Mouse (Mus musculus): Measurements from ENCODE around the gene Stat6. TPM values are rescaled to one million over a fixed set of nuclear protein-coding genes. Genes with fewer than 3 reads are reported as not detected.
A peak's percentile ranks its signal among the peaks of the same experiment; 100 is the strongest.

The Stat6 gene
- polyA plus RNA-seq, 1 experiment from 2014 or later: 11.5 TPM

DNA sequence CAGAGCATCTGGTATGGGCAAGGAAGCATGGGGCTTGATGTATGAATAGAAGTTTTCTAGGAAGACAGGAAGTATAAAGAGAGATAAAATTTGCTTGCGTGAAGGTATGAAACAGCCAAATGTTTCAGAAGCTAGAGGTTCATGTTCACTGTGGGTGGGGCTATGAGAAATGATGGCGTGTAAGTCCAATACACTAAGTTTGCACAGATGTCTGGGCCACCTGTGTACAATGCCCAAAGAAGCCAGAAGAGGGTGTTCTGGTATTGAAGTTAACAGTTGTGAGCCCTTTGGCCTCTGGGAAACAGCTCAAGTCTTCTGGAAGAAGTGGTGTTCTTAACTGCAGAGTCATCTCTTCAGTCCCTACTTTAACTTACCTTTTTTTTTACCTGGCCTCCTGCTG is 27.4 kb downstream of the Stat6 start:
- Histone ChIP-seq H3K9me3 (no peaks in the 10 kb centered on the region), H3K36me3 (replicated peaks) (no peaks in the 10 kb centered on the region), H3K27ac (replicated peaks) (no peak overlapping the region), H3K4me1 (peaks cover 46% of the 10 kb centered on the region), H3K27me3 (replicated peaks; ENCODE audit: low read depth, poor library complexity, severe bottlenecking) (peaks cover 30% of the 10 kb centered on the region), H3K4me3 (no peak overlapping the region)
- DNase-seq (ENCODE audit: low spot score): no peak
- 91% methylated on average over 2 of the region's 2 CpGs for WGBS

DNA sequence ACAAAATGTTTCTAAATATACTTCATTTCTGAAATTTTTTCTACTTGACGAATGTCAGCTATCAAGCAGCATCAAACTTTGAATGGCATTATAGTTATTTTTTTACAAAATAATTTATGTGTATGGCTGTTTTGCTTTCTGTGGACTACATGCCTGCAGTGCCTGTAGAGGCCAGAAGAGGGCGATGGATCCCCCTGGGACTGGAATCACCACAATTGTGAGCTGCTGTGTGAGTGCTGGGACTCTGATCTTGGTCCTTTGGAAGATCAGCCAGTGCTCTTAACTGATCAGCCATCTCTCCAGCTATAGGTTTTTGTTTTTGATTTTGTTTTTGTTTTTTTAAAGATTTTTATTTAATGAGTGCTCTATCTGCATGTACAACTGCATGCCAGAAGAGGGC is 28.5 kb downstream of the Stat6 start:
- no peaks in the 10 kb centered on the region for H3K9me3 ChIP-seq
- peaks cover 19% of the 10 kb centered on the region for H3K27me3 ChIP-seq (replicated peaks; ENCODE audit: low read depth, poor library complexity, severe bottlenecking)
- no peak overlapping the region for H3K4me3 ChIP-seq
- DNase-seq (ENCODE audit: low spot score): peak; percentile 36
- H3K36me3 ChIP-seq (replicated peaks): no peaks in the 10 kb centered on the region
- 40% methylated on average over 2 of the region's 2 CpGs for WGBS
- H3K27ac ChIP-seq (replicated peaks): no peak overlapping the region
- H3K4me1 ChIP-seq: peaks cover 35% of the 10 kb centered on the region

DNA sequence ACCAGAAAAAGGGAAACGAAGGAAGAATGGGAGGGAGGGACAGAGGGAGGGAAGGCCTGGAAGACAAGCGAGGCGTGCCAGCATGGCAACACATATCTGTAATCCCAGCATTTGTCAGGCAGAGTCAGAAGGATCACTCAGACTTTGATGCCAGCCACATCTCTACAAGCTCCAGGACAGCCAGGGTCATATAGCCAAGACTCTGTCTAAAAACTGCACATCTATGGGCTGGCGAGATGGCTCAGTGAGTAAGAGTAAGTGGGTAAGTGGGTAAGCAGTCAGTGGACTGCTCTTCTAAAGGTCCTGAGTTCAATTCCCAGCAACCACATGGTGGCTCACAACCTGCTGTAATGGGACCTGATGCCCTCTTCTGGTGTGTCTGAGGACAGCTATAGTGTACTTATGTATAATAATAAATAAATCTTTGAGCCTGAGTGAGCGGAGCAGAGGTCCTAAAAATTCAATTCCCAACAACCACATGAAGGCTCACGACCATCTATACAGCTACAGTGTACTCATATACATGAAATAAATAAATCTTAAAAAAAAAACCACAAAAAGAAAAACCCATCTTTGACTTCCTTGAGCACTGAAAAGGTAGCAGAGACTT is 31.4 kb downstream of the Stat6 start:
- Histone ChIP-seq H3K36me3 (replicated peaks) (no peaks in the 10 kb centered on the region), H3K4me3 (no peak overlapping the region), H3K27me3 (replicated peaks; ENCODE audit: low read depth, poor library complexity, severe bottlenecking) (no peaks in the 10 kb centered on the region), H3K27ac (replicated peaks) (no peak overlapping the region), H3K4me1 (peaks cover 22% of the 10 kb centered on the region), H3K9me3 (no peaks in the 10 kb centered on the region)
- WGBS: 88% methylated on average over 6 of the region's 6 CpGs
- no peak for DNase-seq (ENCODE audit: low spot score)

DNA sequence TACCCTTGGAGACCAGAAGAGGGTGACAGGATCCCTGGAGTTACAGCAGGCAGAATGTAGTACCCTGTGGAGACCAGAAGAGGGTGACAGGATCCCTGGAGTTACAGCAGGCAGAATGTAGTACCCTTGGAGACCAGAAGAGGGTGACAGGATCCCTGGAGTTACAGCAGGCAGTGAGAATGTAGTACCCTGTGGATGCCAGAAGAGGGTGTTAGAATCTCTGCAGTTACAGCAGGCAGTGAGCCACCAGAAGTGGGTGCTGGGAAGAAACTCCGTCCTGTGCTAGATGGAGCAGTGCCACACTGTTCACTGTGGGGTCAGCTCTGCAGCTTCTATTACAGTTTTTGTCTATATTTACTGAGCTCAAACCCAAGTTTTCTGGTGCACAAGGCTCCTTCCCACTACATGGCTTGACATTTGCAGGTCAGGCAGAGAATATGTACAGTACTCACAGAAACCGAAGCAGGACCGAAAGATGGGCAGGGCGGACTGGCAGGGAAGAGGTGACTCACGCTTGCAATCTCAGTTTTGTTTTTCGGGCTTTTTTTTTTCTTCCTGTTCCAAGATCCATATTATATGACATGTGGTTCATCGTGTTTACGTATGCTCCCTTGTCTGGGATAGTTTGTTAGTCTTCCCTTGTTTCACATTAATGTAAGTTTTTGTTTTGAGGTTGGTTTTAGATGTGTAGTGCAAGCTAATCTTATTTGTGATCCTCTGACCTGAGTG is 32.2 kb downstream of the Stat6 start:
- no peaks in the 10 kb centered on the region for H3K9me3 ChIP-seq
- peak; percentile 72 for DNase-seq (ENCODE audit: low spot score)
- no peak overlapping the region; the same call in 1 of the 2 replicates for H3K4me3 ChIP-seq
- H3K27me3 ChIP-seq (replicated peaks; ENCODE audit: low read depth, poor library complexity, severe bottlenecking): no peaks in the 10 kb centered on the region
- 90% methylated on average over 8 of the region's 8 CpGs for WGBS
- no peaks in the 10 kb centered on the region for H3K36me3 ChIP-seq (replicated peaks)
- H3K27ac ChIP-seq (replicated peaks): no peak overlapping the region
- peaks cover 15% of the 10 kb centered on the region for H3K4me1 ChIP-seq

DNA sequence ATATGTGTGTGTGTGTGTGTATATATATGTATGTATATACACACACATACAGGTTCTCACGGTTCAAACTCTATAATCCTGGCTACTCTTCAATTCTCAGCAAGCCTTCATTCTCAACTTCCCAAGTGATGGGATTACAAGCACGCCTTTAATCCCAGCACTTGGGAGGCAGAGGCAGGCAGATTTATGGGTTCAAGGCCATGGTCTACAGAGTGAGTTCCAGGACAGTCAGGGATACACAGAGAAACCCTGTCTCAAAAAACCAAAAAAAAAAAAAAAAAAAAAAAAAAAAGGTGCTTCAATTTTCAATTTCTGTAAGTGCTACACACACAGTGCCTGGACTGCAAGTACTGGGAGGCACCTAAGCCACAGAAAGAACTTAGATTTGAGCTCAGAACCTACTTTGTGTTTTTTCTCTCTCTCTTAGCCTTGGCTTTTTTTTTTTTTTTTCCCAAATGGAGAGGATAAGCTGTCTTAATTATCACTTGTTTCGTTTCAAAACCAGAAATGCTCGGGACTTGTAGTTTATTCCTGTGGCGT is 33.1 kb downstream of the Stat6 start:
- Histone ChIP-seq H3K27me3 (replicated peaks; ENCODE audit: low read depth, poor library complexity, severe bottlenecking) (no peaks in the 10 kb centered on the region), H3K36me3 (replicated peaks) (peaks cover under 1% of the 10 kb centered on the region; the same call in 1 of the 2 replicates), H3K4me3 (peak overlapping the region; percentile 85), H3K27ac (replicated peaks) (peak overlapping the region; percentile 92), H3K9me3 (no peaks in the 10 kb centered on the region), H3K4me1 (peaks cover 15% of the 10 kb centered on the region)
- DNase-seq (ENCODE audit: low spot score): no peak
- WGBS: 49% methylated on average over 5 of the region's 5 CpGs

DNA sequence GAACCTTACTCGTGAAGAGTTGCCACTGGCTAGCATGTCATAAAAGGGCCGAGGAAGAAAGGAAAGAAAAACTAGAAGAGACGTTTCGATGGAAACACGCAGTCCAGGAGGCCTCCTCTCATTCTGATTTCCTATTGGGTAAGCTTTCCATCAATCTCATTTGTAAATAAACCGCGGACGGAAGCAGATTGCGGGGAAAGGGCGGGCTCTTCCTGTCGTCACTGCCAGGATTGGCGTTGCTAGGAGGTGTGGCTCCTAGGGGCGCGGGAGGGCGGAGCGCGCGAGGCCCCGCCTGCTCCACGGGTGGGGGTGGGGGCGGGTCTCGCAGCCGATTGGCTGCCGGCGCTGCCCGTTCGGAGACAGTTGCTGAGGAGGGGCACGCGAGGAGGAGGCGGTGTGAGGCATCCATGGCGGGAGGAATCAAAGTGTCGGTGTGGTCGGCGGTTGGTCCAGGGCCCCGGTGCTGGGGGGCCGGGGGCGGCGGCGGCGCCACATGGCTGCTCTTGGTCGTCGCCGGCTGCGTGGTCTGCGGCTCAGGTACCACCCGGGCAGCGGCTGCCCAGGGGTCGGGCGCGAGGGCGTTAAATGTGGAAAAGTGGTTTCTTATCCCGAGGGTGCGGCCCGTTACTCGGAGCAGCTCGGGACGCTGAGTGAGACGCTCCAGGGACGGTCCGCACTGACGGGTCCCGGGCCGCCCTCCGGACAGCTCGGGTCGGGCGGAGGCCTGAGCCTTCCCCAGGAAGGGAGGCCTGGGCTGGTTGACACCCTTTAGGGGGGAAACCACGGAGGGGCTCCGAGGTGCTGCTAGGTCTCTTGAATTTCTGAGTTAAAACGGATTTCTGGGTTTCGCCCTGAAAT is 34.1 kb downstream of the Stat6 start:
- whole genome bisulfite sequencing: under 1% methylated on average over 70 of the region's 71 CpGs
- Histone ChIP-seq H3K4me3 (peak overlapping the region; percentile 85), H3K4me1 (peaks cover 15% of the 10 kb centered on the region), H3K27ac (replicated peaks) (peak overlapping the region; percentile 92), H3K36me3 (replicated peaks) (peaks cover 7% of the 10 kb centered on the region; the same call in 1 of the 2 replicates), H3K27me3 (replicated peaks; ENCODE audit: low read depth, poor library complexity, severe bottlenecking) (no peaks in the 10 kb centered on the region), H3K9me3 (no peaks in the 10 kb centered on the region)
- DNase-seq (ENCODE audit: low spot score): peak; percentile 99

DNA sequence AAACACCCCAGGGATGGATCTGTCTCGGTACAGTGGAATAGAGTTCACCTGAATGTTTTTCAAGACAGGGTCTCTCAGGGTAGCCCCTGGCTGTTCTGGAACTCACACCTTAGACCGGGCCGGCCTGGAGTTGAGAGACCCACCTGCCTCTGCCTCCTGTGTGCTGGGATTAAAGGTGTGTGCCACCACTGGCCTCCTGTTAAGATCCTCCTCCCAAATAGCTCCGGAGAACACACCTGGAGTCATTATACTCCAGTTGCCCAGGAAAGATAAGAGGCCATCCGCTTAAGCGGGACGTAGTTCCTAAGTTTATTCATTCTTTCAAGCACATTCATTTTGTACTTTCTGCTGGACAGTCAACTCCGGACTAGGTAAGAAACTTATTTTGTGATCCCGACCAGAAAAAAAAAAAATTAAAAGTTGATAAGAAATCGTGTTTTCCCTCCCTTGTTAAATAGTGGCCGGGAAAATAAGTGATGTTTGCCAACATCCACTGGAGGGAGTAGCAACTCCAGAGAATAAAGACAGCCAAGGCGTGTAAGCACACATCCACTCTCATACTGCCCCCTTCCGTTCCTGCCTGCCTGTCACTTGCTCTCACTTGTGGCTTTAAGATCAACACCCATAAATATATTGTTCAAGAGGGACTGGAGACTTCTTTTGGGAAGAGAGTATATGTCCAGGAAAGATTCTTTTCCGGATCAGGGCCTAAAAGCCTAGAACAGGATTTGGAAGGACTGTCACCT is 35.0 kb downstream of the Stat6 start:
- H3K27me3 ChIP-seq (replicated peaks; ENCODE audit: low read depth, poor library complexity, severe bottlenecking): no peaks in the 10 kb centered on the region
- no peaks in the 10 kb centered on the region for H3K9me3 ChIP-seq
- peaks cover 7% of the 10 kb centered on the region; the same call in 1 of the 2 replicates for H3K36me3 ChIP-seq (replicated peaks)
- DNase-seq (ENCODE audit: low spot score): peak; percentile 74
- peak overlapping the region; percentile 92 for H3K27ac ChIP-seq (replicated peaks)
- H3K4me1 ChIP-seq: peaks cover 15% of the 10 kb centered on the region
- H3K4me3 ChIP-seq: peak overlapping the region; percentile 85
- 15% methylated on average over 14 of the region's 14 CpGs for WGBS

DNA sequence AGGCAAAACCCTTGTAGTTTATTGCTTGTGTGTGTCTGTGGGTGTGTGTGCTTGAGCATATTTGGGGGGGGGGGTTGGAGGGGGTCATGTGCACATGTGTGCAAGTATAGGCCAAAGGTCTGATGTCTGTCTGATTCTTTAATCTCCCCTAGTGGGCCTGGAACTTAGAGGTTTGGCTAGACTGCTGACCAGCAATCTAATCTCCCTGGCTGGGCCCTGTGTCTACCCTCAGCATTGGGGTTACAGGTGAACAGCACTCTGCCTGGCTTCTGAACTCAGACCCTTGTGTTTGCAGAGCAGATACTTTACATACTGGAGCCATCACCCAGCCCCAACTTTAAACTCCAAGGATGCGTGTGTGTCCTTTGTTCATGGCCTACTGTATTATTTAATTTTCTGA is 36.4 kb downstream of the Stat6 start:
- H3K9me3 ChIP-seq: no peaks in the 10 kb centered on the region
- no peaks in the 10 kb centered on the region for H3K27me3 ChIP-seq (replicated peaks; ENCODE audit: low read depth, poor library complexity, severe bottlenecking)
- H3K27ac ChIP-seq (replicated peaks): no peak overlapping the region
- H3K36me3 ChIP-seq (replicated peaks): peaks cover 7% of the 10 kb centered on the region; the same call in 1 of the 2 replicates
- WGBS: 95% methylated on average over 1 of the region's 1 CpGs
- H3K4me3 ChIP-seq: no peak overlapping the region
- DNase-seq (ENCODE audit: low spot score): no peak
- H3K4me1 ChIP-seq: peaks cover 15% of the 10 kb centered on the region

DNA sequence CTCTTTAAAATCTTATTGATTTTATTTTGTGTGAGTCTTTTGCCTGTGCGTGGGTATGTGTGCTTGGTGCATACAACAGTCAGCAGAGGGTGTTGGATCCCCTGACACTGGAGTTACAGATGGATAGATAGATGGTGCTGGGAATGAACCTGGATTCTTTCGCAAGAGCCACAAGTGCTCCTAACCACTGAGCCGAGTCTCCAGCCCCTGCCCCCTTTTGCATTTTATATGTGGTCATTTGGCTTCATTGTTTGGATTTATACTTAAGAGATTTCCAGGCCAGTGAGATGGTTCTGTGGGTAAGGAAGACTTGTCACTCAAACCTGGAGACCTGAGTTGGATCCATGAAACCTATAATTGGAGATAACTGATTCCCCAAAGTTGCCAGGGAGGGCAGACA is 37.1 kb downstream of the Stat6 start:
- H3K27me3 ChIP-seq (replicated peaks; ENCODE audit: low read depth, poor library complexity, severe bottlenecking): no peaks in the 10 kb centered on the region
- peaks cover 7% of the 10 kb centered on the region; the same call in 1 of the 2 replicates for H3K36me3 ChIP-seq (replicated peaks)
- no peaks in the 10 kb centered on the region for H3K9me3 ChIP-seq
- H3K27ac ChIP-seq (replicated peaks): no peak overlapping the region
- H3K4me3 ChIP-seq: no peak overlapping the region
- WGBS: 94% methylated on average over 3 of the region's 3 CpGs
- DNase-seq (ENCODE audit: low spot score): no peak
- peaks cover 15% of the 10 kb centered on the region for H3K4me1 ChIP-seq

DNA sequence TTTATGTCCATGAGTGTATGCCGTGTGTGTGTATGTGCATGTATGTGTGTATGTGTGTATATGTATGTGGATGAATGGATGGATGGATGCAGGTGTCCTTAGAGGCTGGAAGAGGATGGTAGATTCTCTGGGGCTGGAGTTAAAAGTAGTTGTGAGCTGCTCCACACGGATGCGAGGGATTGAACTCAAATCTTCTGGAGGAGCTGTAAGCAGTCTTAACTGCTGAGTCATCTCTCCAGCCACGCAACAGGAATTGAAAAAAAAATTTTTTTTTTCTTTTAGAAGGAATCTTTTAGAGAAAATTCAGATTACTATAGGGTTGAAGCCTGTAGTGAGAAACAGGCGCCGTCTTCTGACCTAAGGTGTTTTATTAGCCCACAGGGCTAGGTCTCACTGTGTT is 40.1 kb downstream of the Stat6 start:
- H3K9me3 ChIP-seq: no peaks in the 10 kb centered on the region
- no peaks in the 10 kb centered on the region for H3K27me3 ChIP-seq (replicated peaks; ENCODE audit: low read depth, poor library complexity, severe bottlenecking)
- DNase-seq (ENCODE audit: low spot score): no peak
- WGBS: 91% methylated on average over 6 of the region's 6 CpGs
- H3K4me1 ChIP-seq: peaks cover 10% of the 10 kb centered on the region
- H3K4me3 ChIP-seq: no peak overlapping the region
- H3K27ac ChIP-seq (replicated peaks): no peak overlapping the region
- peaks cover 7% of the 10 kb centered on the region; the same call in 1 of the 2 replicates for H3K36me3 ChIP-seq (replicated peaks)

DNA sequence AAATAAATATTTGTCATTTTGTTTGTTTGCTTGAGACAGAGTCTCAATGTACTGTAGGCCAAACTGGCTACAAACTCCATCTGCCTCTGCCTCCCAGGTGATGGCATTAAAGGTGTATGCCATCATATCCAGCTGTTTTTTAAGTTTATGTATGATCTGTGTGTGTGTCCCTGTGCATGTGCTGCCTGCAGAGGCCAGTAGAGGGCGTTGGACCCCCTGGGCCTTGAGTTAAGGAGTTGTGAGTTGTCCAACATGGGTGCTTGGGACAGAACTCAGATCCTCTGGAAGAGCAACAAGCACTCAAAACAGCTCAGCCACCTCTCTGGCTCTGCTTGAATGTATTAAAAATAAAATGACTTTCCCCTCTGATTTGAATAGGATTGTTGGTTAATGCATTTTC is 48.3 kb downstream of the Stat6 start:
- no peaks in the 10 kb centered on the region for H3K4me1 ChIP-seq
- no peak overlapping the region for H3K27ac ChIP-seq (replicated peaks)
- H3K36me3 ChIP-seq (replicated peaks): peaks cover 75% of the 10 kb centered on the region
- H3K27me3 ChIP-seq (replicated peaks; ENCODE audit: low read depth, poor library complexity, severe bottlenecking): no peaks in the 10 kb centered on the region
- no peak for DNase-seq (ENCODE audit: low spot score)
- no peak overlapping the region for H3K4me3 ChIP-seq
- 29% methylated on average over 1 of the region's 1 CpGs for WGBS
- H3K9me3 ChIP-seq: no peaks in the 10 kb centered on the region

DNA sequence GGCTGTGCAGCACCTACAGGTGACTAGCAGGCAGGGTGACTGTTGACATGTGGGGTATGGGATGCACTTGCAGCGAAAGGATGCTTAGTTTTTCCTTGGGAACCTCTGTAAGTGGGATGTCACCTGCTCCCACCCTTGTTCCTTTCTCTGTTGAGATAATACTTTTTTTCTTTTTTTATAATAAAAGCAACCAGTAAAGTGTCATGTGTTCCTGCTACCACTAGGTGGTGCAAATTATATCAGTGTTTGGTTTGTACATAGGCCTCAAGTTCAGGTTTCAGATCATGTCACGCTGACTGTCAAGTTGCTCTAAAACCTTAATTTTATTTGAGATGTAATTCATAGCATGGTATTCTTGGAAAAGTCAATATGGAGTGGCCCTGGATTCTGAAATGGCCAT is 51.9 kb downstream of the Stat6 start:
- H3K27ac ChIP-seq (replicated peaks): no peak overlapping the region
- DNase-seq (ENCODE audit: low spot score): no peak
- H3K36me3 ChIP-seq (replicated peaks): peaks cover 95% of the 10 kb centered on the region
- H3K27me3 ChIP-seq (replicated peaks; ENCODE audit: low read depth, poor library complexity, severe bottlenecking): no peaks in the 10 kb centered on the region
- H3K9me3 ChIP-seq: no peaks in the 10 kb centered on the region
- H3K4me3 ChIP-seq: no peak overlapping the region
- 64% methylated on average over 2 of the region's 2 CpGs for WGBS
- no peaks in the 10 kb centered on the region for H3K4me1 ChIP-seq

Measured in embryonic facial prominence, embryonic 10.5 days (tissue).